Mouse (Mus musculus): ENCODE data around the gene Apbb2.

Gene Apbb2

DNA sequence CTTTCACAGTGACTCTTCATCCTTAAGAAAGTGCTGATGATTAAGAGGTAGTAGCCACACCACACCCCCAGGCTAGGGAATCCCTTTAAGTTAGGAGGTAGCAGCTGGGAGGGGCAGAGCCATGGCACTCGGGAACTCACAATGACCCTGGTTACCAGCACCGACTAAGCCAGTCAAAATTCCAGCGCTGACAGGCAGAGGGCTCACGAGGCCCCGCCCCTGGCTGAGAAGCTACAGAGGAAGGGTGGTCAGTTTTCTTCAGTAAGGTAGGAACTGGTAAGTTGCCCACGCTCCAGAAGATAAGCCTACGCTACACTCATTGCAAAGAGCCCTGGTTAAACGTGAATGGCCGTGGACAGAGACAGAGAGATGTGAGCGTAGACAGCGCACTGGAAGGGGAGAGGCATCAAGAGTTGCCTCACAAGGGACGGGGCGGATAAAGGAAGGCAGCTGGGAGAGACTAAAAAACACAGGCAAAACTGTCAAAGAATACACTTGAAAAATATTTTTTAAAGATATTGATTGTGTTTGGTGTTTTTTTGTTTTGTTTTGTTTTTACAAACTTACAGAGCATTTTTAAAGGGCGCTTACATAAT is 100.1 kb downstream of the Apbb2 start:
- DNase-seq (ENCODE audit: extremely low spot score, low spot score), result no peak

DNA sequence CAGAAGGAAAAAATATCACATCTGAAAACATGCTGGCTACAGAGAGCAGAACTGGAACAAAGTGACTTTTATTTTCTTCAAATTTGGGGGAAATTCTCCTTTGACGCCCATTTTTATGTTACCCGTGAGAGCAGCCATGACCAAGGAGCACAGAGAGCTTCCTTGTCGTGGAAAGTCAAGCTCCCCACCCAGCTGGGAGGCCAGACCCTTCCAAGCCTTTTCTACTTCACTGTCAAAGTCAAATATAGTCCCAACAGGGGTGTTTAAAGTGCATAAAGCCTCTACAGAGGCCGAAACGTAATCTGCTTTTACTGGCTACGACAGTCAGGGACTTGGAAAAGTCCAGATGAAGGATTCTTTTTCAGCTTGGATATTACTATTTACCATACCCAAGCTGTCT is 101.1 kb downstream of the Apbb2 start:
- DNase-seq (ENCODE audit: extremely low spot score, low spot score), result no peak

DNA sequence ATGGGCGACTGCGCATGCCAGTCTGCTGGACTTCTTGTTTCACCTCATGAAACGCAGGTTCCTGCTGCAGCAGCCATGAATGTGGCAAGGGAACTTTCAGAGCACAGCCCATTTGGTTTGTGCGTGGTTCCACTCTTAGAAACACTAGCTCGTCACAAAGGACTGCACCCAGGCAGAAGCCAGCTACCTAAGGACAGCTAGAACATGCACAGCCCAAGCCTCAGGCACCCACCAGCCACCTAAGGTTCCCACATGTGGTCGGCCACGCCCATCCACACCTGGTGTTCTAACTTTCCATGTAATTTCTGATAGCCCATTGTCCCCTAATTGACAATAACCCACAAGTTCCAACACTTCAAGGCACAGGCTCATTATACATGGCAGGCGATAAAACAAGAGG is 102.3 kb downstream of the Apbb2 start:
- DNase-seq (ENCODE audit: extremely low spot score, low spot score), result no peak

DNA sequence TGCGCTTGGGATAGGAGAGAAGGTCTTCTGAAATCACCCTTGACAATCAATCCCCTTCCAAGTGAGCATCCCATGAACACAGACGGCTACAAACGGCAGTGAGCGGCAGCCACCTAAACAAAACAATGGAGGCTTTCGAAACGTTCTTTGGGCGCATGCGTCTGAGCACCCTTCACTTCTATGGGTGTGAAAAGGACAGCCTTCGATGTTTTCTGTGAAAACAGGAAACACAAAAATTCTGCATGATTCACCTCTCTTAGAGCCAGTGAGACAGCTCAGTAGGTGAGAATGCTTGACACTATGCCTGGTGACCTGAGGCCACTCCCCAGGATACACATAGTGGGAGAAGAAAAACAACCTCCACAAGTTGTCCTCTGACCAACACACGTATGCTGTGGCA is 103.3 kb downstream of the Apbb2 start:
- DNase-seq (ENCODE audit: extremely low spot score, low spot score), result no peak

DNA sequence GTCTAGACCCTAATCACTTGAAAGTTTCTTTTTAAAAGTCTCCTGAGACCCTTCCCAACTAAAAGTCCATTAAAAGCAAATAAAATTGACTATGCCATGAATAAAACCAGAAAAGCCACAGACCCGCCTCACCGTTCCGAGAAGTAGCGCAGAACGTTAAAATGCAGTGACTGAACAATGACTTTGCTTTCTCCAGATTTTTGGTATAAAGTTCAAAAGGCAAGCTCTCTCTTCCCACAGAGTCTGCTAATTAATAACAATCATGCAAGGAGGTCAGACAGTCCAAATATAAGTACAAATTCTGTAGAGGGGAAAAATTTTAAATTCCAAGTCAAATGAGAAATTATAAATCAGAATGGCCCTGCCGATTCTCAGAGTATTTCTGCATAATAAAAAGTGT is 103.9 kb downstream of the Apbb2 start:
- no peak for DNase-seq (ENCODE audit: extremely low spot score, low spot score)

DNA sequence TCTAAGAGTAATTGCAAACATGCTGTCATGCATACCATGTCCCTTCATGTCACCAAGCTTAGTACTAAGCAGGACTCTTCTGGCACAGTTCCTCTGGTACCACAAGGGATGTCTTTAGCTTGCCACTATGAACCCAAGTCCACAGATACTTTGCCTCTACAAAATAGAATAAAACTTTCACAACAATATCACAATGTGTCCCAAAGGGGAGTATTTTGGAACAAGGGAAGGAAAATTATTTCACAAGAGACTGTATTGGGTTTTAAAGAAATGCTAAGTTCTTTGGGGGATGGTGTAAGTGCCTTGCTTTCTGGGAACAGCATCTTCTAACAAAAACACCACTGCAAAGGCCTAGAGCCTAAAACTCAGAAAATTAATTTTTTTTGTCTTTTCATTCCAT is 105.2 kb downstream of the Apbb2 start:
- DNase-seq (ENCODE audit: extremely low spot score, low spot score), result no peak

DNA sequence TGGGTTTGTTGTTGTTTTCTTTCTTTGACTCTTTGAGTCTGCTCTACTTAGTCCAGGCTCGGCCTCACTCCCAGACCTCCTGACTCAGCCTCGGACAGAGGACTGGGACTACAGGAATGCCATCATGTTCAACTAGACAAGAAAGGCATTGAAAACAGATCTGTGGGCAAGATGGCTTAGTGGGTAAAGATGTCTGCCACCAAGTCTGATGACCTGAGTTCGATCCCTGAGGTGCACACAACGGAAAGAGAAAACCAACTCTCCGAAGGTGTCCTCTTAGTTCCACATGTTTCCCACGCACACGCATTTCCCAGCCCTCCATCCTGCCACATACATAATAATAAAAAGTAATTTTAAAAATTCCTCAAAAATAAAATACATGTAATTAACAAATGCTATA is 106.1 kb downstream of the Apbb2 start:
- no peak for DNase-seq (ENCODE audit: extremely low spot score, low spot score)

DNA sequence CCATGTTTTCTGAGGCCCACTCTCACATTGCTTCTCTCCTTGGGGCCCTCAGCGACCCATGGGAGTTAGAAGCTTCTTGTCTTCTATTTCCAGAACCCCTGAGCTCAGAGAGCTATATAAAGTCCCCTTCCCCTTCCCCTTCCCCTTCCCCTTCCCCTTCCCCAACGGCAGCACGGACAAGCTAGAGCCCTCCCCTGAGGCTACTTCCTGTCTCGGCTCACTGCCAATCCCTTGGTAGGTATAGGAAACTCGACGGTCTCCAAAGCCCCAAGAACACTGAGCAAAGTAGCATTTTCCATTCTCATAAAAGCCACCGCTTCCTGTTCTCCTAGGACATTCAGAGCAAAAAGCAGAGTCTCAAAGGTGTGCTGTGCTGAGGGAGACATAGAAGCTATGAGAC is 107.9 kb downstream of the Apbb2 start:
- DNase-seq (ENCODE audit: extremely low spot score, low spot score), result no peak

DNA sequence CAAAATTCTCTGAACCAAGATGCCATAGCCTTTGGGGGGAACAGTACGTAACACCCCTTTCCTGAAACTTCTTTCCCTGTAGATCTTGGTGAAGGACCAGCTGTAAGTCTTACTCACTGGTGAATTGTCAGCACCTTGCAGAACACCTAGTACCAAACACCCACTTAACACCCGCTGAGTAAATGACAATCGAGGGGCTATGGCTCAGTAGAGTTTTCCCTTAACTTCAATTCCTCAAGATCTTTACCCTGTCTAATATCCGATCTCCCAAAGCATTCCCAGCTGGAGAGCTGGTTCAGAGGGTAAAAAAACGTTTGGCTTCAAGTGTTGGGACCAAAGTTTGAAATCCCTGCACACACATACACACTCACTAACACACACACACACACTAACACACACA is 109.4 kb downstream of the Apbb2 start:
- DNase-seq (ENCODE audit: extremely low spot score, low spot score), result no peak

DNA sequence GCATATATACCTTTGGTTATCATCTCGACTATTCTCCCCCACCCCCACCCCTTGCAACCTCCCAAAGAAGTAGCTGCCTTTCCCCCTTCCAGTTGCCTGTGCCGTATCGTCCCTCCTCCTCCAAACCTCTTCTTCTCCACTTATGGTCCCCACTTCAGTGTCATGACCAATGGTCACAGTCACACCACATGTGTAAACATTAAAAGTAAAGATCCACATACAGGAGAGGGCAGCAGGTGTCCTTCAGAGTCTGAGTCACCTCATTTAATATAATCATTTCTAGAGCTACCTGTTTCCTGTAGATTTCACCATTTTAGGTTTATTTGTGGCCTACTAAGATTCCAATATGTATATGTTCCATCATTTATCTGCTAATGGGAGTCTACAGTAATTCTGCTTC is 113.0 kb downstream of the Apbb2 start:
- DNase-seq (ENCODE audit: extremely low spot score, low spot score), result no peak

DNA sequence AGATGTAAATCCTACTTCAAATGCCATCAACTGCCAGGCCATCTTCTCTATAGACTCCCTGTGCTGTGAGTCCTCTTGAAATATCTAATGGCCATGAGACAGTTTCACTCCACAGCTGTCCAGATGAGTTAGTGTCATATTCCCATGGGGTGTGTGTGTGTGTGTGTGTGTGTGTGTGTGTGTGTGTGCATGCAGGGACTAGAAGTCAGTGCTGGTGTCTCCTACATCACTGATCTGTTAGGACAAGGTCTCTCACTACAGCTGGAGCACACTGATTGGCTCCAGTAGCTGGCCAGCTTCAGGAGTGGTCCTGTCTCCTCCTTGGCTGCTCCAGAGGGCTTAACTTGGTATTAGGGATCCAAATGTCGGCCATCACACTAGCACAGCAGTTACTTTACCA is 113.5 kb downstream of the Apbb2 start:
- no peak for DNase-seq (ENCODE audit: extremely low spot score, low spot score)

DNA sequence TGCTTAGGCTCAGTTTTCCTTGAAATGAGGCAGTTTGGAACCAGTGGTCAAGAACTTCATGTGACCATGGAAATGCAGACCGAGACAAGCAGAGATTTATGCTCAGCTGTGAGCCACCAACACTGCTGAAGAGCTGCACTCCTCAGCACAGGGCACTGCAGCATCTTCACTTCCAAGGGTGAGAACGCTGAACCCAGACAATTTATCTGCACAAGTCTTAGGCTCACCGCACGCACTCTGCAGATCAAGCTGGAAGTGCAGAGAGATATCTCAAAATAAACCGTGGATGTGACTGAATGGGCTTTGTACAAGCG is 114.2 kb downstream of the Apbb2 start:
- DNase-seq (ENCODE audit: extremely low spot score, low spot score), result no peak

DNA sequence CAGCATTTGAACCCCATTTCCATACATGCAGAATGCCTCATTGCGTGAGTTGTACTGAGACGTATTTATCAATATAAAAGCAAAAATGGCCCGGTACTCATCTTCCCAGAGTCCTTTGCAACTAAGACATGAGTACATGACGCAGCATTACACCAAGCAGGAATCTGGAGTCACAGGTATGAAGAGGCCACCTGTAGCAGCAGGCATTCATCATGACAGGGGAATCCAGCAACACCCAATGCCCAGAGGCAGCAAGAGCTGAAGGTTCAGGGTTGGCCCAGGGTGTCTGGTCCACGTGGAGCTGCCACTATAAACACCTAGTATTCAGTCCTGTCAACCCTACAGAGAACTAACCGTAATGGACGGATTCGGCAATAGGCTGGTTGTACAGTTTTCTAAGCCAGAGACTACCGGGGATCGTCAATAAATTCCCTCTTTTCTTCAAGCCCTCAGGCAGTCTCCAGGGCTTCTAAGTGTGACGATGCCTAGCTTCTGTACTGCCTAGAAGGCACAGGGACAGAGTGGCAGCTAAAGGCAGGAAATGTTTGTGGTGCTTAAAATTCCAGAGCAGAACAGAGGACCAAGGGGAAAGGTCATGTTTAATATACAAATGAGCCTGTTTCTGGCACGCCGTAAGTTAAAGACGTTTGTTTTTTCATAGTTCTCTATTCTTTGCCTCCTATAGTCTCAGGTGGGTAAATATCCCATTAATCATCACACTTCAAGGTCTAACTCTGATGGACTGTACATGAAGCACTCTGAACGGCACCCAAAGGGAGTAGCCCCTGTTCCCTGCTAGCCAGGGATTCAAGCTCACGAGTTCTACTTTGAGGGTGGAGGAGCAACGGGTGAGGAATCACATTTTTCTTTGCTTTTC is 114.8 kb downstream of the Apbb2 start:
- no peak for DNase-seq (ENCODE audit: extremely low spot score, low spot score)

DNA sequence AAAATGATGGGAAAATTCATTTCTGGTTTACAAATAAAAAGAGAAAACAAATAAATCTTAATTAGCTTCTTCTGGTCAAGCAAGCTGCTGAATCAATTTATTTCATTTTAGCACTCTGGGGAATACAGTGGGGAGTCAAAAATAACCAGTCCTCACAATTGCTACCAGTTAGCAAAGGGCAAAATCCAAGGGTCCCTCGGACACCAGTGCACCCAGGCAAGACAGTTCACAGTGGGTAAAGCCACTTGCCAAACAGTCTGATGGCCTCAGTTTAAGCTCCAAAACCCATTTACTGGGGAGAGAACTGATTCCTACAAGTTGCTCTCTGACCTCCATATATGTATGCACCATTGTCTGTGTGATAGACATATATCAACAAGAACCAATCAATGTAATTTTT is 115.6 kb downstream of the Apbb2 start:
- no peak for DNase-seq (ENCODE audit: extremely low spot score, low spot score)

DNA sequence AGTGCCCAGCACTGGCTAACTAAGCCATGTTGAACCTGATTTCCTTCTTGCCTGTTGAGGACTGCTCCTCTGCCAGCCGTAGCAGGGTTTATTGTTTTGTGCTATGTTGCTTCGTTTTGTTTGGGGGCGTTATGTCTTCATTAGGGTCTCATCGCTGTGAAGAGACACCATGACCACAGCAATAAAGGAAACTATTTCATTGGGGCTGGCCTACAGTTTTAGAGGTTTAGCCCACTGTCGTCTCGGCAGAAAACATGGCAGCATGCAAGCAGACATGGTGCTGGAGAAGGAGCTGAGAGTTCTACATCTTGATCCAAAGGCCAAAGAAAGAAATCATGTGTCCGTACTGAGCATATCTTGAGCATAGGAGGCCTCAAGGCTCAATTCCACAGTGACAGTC is 119.0 kb downstream of the Apbb2 start:
- DNase-seq (ENCODE audit: extremely low spot score, low spot score), result no peak

DNA sequence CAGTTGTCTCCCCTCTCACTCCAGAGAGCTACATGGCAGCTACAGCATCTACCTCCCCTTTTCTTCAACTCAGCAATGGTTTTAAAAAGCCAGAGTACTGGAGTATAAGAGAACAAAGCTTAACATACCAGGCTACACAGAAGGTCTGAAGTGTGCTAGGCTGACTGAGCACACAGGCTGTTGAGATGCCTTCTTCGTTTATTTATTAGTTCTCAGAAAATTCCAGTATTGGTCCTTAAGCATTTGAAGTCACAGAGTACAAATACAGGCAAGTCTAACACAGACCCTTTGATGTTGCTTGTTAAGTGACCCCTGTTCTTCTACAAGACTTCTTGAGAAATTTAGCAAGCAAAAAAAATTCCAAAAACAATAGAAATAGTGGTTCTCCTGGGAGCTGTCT is 120.4 kb downstream of the Apbb2 start:
- no peak for DNase-seq (ENCODE audit: extremely low spot score, low spot score)

DNA sequence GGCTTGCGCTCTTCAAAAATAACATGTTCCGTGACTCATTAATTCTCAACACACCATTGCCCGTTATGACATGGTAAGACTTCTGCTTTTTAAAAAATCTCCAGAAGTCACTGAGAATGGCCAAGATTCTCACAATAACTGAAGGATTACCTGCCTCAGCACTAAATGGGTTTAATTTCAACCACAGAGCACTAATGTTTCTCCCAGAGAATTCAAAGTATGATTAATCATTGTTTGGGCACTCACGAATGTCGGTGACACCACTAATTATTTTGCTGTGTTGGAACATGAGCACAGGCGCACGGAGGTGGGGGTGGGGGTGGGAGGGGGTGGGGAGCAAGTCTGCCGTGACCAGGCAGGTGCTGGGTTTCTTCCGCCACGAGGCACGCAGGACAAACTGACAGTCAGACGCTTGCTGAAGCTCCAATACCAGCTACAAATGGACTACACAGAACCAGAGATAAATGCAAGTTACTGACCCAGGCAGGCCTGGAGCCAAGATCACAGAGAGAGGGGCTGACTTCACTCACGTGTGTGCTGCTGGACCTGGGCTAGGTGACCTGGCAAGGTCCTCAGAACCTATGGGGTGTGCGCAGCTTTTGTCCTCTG is 121.0 kb downstream of the Apbb2 start:
- DNase-seq (ENCODE audit: extremely low spot score, low spot score), result no peak

DNA sequence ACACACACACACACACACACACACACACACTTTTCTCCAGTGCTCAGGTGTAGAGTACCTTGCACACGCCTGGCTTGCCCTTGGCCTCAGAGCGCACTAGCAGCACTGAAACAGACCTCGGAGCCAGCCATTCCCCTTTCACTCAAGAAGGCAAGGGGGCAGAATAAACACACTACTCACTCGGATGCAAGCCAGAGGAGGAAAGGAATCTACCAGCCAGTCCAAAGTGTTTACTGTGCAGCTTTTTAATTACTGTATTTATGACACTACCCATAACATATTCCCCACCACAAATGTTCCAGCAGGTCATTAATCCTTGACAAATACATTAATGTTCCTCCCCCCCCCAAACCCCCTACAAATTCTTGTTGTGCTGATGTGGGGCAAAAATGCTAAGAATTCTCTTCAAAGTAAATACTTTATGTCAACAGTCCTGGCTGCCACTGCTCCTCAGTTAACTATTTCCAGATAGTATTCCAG is 121.7 kb downstream of the Apbb2 start:
- no peak for DNase-seq (ENCODE audit: extremely low spot score, low spot score)

DNA sequence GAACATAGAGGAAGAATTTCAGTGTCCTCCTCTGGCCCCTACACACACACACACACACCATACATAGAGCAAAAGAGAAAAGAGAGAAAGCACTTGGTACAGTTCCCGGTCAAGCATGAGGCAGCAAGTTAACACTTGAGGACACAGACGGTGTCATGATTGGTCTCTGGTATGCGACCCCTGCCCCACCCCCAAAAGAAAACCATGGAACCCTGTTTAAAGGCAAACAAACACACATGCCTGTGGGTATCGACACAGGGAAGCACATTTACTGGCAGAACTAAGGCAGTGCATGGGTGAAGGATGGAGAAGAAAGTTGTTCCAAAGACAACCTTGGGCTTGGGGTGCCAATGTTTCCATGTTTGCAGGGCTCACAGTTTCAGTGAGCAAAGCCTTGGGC is 123.9 kb downstream of the Apbb2 start:
- no peak for DNase-seq (ENCODE audit: extremely low spot score, low spot score)

DNA sequence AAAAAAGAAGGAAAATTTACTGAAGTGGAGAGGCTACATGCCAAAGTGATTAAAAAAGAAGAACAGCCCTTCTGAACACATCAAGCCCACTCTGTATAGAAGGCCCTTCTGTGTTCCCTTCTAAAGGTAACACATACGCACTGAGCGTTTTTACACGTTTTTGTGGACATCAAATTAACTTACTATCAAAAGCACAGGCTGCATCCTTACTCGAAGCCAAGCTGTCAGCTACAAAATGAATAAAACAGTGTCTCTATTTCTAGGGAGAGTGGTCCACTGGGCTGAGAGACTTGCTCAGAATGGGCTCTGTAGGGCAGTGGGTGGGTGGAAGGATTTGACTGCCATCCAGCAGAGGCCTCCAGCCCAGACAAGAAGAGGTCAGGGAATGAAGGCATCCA is 126.0 kb downstream of the Apbb2 start:
- DNase-seq (ENCODE audit: extremely low spot score, low spot score), result no peak

DNA sequence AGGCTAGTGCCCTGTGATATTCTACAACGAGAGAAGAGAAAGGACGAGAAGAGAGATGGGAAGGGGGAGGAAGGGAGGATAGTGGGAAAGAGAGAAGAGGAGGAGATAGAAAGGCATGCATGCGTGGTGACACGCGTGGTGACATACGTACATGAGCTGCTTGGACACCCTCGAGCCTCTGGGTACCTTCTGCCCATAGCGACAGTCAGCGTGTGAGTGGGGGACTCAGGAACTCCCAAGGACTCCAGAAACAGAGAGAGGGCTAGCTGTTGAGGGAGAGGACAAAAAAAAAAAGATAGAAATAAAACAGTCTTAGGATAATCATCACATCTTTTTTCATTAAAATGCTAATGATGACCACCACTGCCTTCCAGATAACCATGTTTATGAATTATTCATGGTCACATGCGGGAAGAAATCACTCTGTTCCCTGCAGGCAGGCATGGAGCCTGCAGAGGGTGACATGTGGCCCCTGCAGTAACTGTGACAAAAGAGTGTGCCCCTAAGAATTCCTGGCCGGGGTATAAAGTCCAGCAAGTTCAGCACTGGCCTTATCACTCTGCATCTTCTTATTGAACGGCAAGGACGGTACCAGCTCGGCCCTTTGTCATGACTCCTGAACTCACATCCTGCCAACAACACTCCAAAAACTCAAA is 126.5 kb downstream of the Apbb2 start:
- DNase-seq (ENCODE audit: extremely low spot score, low spot score), result no peak

DNA sequence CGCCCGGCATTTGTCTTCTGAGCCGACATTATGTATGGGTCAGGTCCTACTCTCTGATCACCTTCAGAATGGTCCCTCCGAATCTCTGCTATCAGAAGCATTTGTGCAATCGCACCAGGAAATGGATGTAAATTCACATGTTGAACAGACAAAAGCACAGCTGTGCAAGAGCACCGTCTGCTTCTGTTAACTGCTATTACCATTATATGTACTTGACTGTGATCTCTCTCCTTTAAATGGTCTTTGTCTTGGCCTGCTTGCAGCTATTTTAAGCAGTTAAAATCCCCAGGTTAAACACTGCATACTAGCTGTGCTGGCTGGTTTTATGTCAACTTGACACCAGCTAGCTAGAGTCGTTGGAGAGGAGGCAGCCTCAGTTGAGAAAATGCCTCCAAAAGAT is 132.6 kb downstream of the Apbb2 start:
- DNase-seq (ENCODE audit: extremely low spot score, low spot score), result no peak

Data from neural tube, embryonic 10.5 days (tissue).